Mouse (Mus musculus): ENCODE data around the gene 1700069L16Rik.

The 1700069L16Rik gene

GRCm38 (mm10) chr5:113693196-113693755 is 31.3 kb downstream of the 1700069L16Rik start:
- in situ Hi-C loops (cut with MseI, MboI): no loop called here

GRCm38 (mm10) chr5:113690866-113691265 is 33.7 kb downstream of the 1700069L16Rik start:
- in situ Hi-C loops (cut with MseI, MboI): no loop called here

GRCm38 (mm10) chr5:113690069-113690548 is 34.5 kb downstream of the 1700069L16Rik start:
- in situ Hi-C loops (cut with MseI, MboI): no loop called here

- in situ Hi-C loops (cut with MseI, MboI): no loop called here
Measured at GRCm38 (mm10) chr5:113687514-113687913, 37.1 kb downstream of the 1700069L16Rik start.

GRCm38 (mm10) chr5:113685471-113685870 is 39.1 kb downstream of the 1700069L16Rik start:
- in situ Hi-C loops (cut with MseI, MboI): no loop called here

GRCm38 (mm10) chr5:113683246-113683645 is 41.3 kb downstream of the 1700069L16Rik start:
- in situ Hi-C loops (cut with MseI, MboI): no loop called here

GRCm38 (mm10) chr5:113682472-113682871 is 42.1 kb downstream of the 1700069L16Rik start:
- in situ Hi-C loops (cut with MseI, MboI): no loop called here

GRCm38 (mm10) chr5:113681219-113681618 is 43.4 kb downstream of the 1700069L16Rik start:
- in situ Hi-C loops (cut with MseI, MboI): no loop called here

- in situ Hi-C loops (cut with MseI, MboI): no loop called here
Measured at GRCm38 (mm10) chr5:113679509-113679908, 45.1 kb downstream of the 1700069L16Rik start.

- in situ Hi-C loops (cut with MseI, MboI): no loop called here
Measured at GRCm38 (mm10) chr5:113678743-113679452, 45.7 kb downstream of the 1700069L16Rik start.

- in situ Hi-C loops (cut with MseI, MboI): no loop called here
Measured at GRCm38 (mm10) chr5:113677541-113677940, 47.0 kb downstream of the 1700069L16Rik start.

- in situ Hi-C loops (cut with MseI, MboI): no loop called here
Measured at GRCm38 (mm10) chr5:113674851-113675250, 49.7 kb downstream of the 1700069L16Rik start.

GRCm38 (mm10) chr5:113672456-113672855 is 52.1 kb downstream of the 1700069L16Rik start:
- in situ Hi-C loops (cut with MseI, MboI): no loop called here

- in situ Hi-C loops (cut with MseI, MboI): no loop called here
Measured at GRCm38 (mm10) chr5:113670597-113670996, 54.0 kb downstream of the 1700069L16Rik start.

- in situ Hi-C loops (cut with MseI, MboI): no loop called here
Measured at GRCm38 (mm10) chr5:113670110-113670509, 54.5 kb downstream of the 1700069L16Rik start.

- in situ Hi-C loops (cut with MseI, MboI): no loop called here
Measured at GRCm38 (mm10) chr5:113664629-113665195, 59.9 kb downstream of the 1700069L16Rik start.

GRCm38 (mm10) chr5:113664127-113664526 is 60.4 kb downstream of the 1700069L16Rik start:
- in situ Hi-C loops (cut with MseI, MboI): no loop called here

- in situ Hi-C loops (cut with MseI, MboI): no loop called here
Measured at GRCm38 (mm10) chr5:113660872-113661271, 63.7 kb downstream of the 1700069L16Rik start.

- in situ Hi-C loops (cut with MseI, MboI): no loop called here
Measured at GRCm38 (mm10) chr5:113654821-113655220, 69.8 kb downstream of the 1700069L16Rik start.

GRCm38 (mm10) chr5:113654206-113654605 is 70.4 kb downstream of the 1700069L16Rik start:
- in situ Hi-C loops (cut with MseI, MboI): no loop called here

GRCm38 (mm10) chr5:113652215-113652614 is 72.4 kb downstream of the 1700069L16Rik start:
- in situ Hi-C loops (cut with MseI, MboI): no loop called here

GRCm38 (mm10) chr5:113650035-113650865 is 74.3 kb downstream of the 1700069L16Rik start, which contains the start of gene Cmklr1:
TSS of gene Cmklr1 (minus strand) at chr5:113650426.
- in situ Hi-C loops (cut with MseI, MboI): no loop called here

Measured in mouse trophoblast stem cell (cell line).